Mouse (Mus musculus) liver, embryonic 15.5 days (tissue): ENCODE measurements at regions not wholly inside any gene's neighbourhood (a gene's known extent, or its start where the extent isn't known, plus 50 kb on each side); places are given as distances from the start of the nearest gene placed in this dataset.

Experiments
- ATAC-seq: fragments of 200-750 bp; cut with Nextera tagmentation; 2 replicates; pipeline ENCODE4 v1.8.0; 2017; ENCODE audit warnings: moderate number of reproducible peaks, mild to moderate bottlenecking, moderate library complexity; ENCODE audit not compliant: insufficient read depth
- H3K27ac ChIP-seq: fragments of 300-500 bp; sonication (generic); replicated peaks from 2 replicates; pipeline ENCODE4 v1.5.1; 2015; ENCODE audit warnings: mild to moderate bottlenecking, inconsistent platforms
- H3K27me3 ChIP-seq: fragments of 300-500 bp; sonication (generic); 2 replicates; pipeline ENCODE4 v1.6.1; 2015; ENCODE audit warnings: mild to moderate bottlenecking, inconsistent platforms
- H3K36me3 ChIP-seq: fragments of 300-500 bp; sonication (generic); replicated peaks from 2 replicates; pipeline ENCODE4 v1.6.1; 2015; ENCODE audit warnings: moderate library complexity, mild to moderate bottlenecking, inconsistent platforms
- H3K4me1 ChIP-seq: fragments of 300-500 bp; sonication (generic); replicated peaks from 2 replicates; pipeline ENCODE4 v1.6.1; 2015; ENCODE audit warnings: inconsistent platforms
- H3K4me2 ChIP-seq: fragments of 300-500 bp; sonication (generic); 2 replicates; pipeline ENCODE4 v1.6.1; 2015; ENCODE audit warnings: moderate library complexity, mild to moderate bottlenecking, inconsistent platforms
- H3K4me3 ChIP-seq: fragments of 300-500 bp; sonication (generic); replicated peaks from 2 replicates; pipeline ENCODE4 v1.5.1; 2015; ENCODE audit warnings: mild to moderate bottlenecking, inconsistent platforms
- H3K9ac ChIP-seq: fragments of 300-500 bp; sonication (generic); 2 replicates; pipeline ENCODE4 v1.6.1; 2015; ENCODE audit warnings: moderate library complexity, mild to moderate bottlenecking, inconsistent platforms
- H3K9me3 ChIP-seq: fragments of 300-500 bp; sonication (generic); replicated peaks from 2 replicates; pipeline ENCODE4 v1.6.1; 2016; ENCODE audit warnings: inconsistent platforms
- WGBS: fragments of 180-500 bp; shearing (Covaris S2); methylation state at CpG from one replicate; pipeline ENCODE4 v1.1.7; 2015; ENCODE audit warnings: mixed read lengths; ENCODE audit not compliant: insufficient replicate concordance; 5-methylcytosine and 5-hydroxymethylcytosine counted together

- H3K27me3 ChIP-seq: no peaks in the 10 kb centered on the region
- WGBS: 48% methylated on average over 5 of the region's 5 CpGs
- no peaks in the 10 kb centered on the region for H3K36me3 ChIP-seq
- no peak overlapping the region for H3K9ac ChIP-seq
- H3K4me1 ChIP-seq: no peaks in the 10 kb centered on the region
- no peak overlapping the region for H3K4me2 ChIP-seq
- no peak overlapping the region for H3K27ac ChIP-seq
- H3K4me3 ChIP-seq: no peak overlapping the region
- no peak for ATAC-seq
- no peaks in the 10 kb centered on the region for H3K9me3 ChIP-seq
These were observed 53.0 kb downstream of the Gm12689 start for GRCm38 (mm10) chr4:99348674-99349073.

GRCm38 (mm10) chr4:99353122-99353774, 57.5 kb downstream of the Gm12689 start:
- Histone ChIP-seq H3K4me2 (no peak overlapping the region), H3K27me3 (no peaks in the 10 kb centered on the region), H3K4me3 (no peak overlapping the region), H3K36me3 (no peaks in the 10 kb centered on the region), H3K4me1 (no peaks in the 10 kb centered on the region), H3K9me3 (no peaks in the 10 kb centered on the region), H3K27ac (no peak overlapping the region), H3K9ac (no peak overlapping the region)
- no peak for ATAC-seq
- 54% methylated on average over 8 of the region's 8 CpGs for WGBS

GRCm38 (mm10) chr4:99354241-99354640, 58.5 kb downstream of the Gm12689 start:
- Histone ChIP-seq H3K9ac (no peak overlapping the region), H3K36me3 (no peaks in the 10 kb centered on the region), H3K4me2 (no peak overlapping the region), H3K4me1 (no peaks in the 10 kb centered on the region), H3K9me3 (no peaks in the 10 kb centered on the region), H3K27me3 (no peaks in the 10 kb centered on the region), H3K27ac (no peak overlapping the region), H3K4me3 (no peak overlapping the region)
- WGBS: 70% methylated on average over 16 of the region's 17 CpGs
- ATAC-seq: no peak

- H3K4me2 ChIP-seq: no peak overlapping the region
- no peak overlapping the region for H3K4me3 ChIP-seq
- no peak overlapping the region for H3K9ac ChIP-seq
- no peaks in the 10 kb centered on the region for H3K36me3 ChIP-seq
- ATAC-seq: no peak
- no peaks in the 10 kb centered on the region for H3K4me1 ChIP-seq
- WGBS: 52% methylated on average over 9 of the region's 9 CpGs
- H3K9me3 ChIP-seq: no peaks in the 10 kb centered on the region
- no peak overlapping the region for H3K27ac ChIP-seq
- no peaks in the 10 kb centered on the region for H3K27me3 ChIP-seq
These were observed 59.1 kb downstream of the Gm12689 start for GRCm38 (mm10) chr4:99354835-99355234.

- H3K9me3 ChIP-seq: no peaks in the 10 kb centered on the region
- H3K36me3 ChIP-seq: no peaks in the 10 kb centered on the region
- H3K4me3 ChIP-seq: no peak overlapping the region
- no peak overlapping the region for H3K27ac ChIP-seq
- no peak overlapping the region for H3K9ac ChIP-seq
- H3K4me2 ChIP-seq: no peak overlapping the region
- no peak for ATAC-seq
- WGBS: 61% methylated on average over 9 of the region's 9 CpGs
- no peaks in the 10 kb centered on the region for H3K27me3 ChIP-seq
- no peaks in the 10 kb centered on the region for H3K4me1 ChIP-seq
These were observed 72.3 kb downstream of the Gm12689 start for GRCm38 (mm10) chr4:99368036-99368435.

GRCm38 (mm10) chr4:99371162-99371561, 75.5 kb downstream of the Gm12689 start:
- WGBS: 66% methylated on average over 5 of the region's 5 CpGs
- H3K27me3 ChIP-seq: no peaks in the 10 kb centered on the region
- H3K9ac ChIP-seq: no peak overlapping the region
- no peaks in the 10 kb centered on the region for H3K36me3 ChIP-seq
- H3K4me3 ChIP-seq: no peak overlapping the region
- H3K27ac ChIP-seq: no peak overlapping the region
- no peak for ATAC-seq
- H3K4me1 ChIP-seq: no peaks in the 10 kb centered on the region
- H3K4me2 ChIP-seq: no peak overlapping the region
- H3K9me3 ChIP-seq: no peaks in the 10 kb centered on the region

GRCm38 (mm10) chr4:99376171-99376570, 80.5 kb downstream of the Gm12689 start:
- Histone ChIP-seq H3K9me3 (no peaks in the 10 kb centered on the region), H3K27me3 (no peaks in the 10 kb centered on the region), H3K4me1 (no peaks in the 10 kb centered on the region), H3K4me3 (no peak overlapping the region), H3K4me2 (no peak overlapping the region), H3K9ac (no peak overlapping the region), H3K36me3 (no peaks in the 10 kb centered on the region), H3K27ac (no peak overlapping the region)
- WGBS: 3% methylated on average over 1 of the region's 1 CpGs
- ATAC-seq: no peak

- Histone ChIP-seq H3K4me3 (no peak overlapping the region), H3K4me2 (no peak overlapping the region), H3K9me3 (no peaks in the 10 kb centered on the region), H3K9ac (no peak overlapping the region), H3K27ac (no peak overlapping the region), H3K27me3 (no peaks in the 10 kb centered on the region), H3K36me3 (no peaks in the 10 kb centered on the region), H3K4me1 (no peaks in the 10 kb centered on the region)
- WGBS: 34% methylated on average over 9 of the region's 9 CpGs
- no peak for ATAC-seq
These were observed 81.2 kb downstream of the Gm12689 start for GRCm38 (mm10) chr4:99376911-99377310.

- 70% methylated on average over 4 of the region's 4 CpGs for WGBS
- no peaks in the 10 kb centered on the region for H3K9me3 ChIP-seq
- H3K27me3 ChIP-seq: no peaks in the 10 kb centered on the region
- no peaks in the 10 kb centered on the region for H3K36me3 ChIP-seq
- no peak overlapping the region for H3K4me3 ChIP-seq
- no peak for ATAC-seq
- H3K4me2 ChIP-seq: no peak overlapping the region
- H3K9ac ChIP-seq: no peak overlapping the region
- H3K27ac ChIP-seq: no peak overlapping the region
- no peaks in the 10 kb centered on the region for H3K4me1 ChIP-seq
These were observed 84.3 kb downstream of the Gm12689 start for GRCm38 (mm10) chr4:99379983-99380382.

- Histone ChIP-seq H3K4me2 (no peak overlapping the region), H3K4me1 (no peaks in the 10 kb centered on the region), H3K27me3 (no peaks in the 10 kb centered on the region), H3K27ac (no peak overlapping the region), H3K36me3 (no peaks in the 10 kb centered on the region), H3K9ac (no peak overlapping the region), H3K9me3 (no peaks in the 10 kb centered on the region), H3K4me3 (no peak overlapping the region)
- WGBS: 43% methylated on average over 8 of the region's 8 CpGs
- ATAC-seq: no peak
These were observed 89.7 kb downstream of the Gm12689 start for GRCm38 (mm10) chr4:99385381-99385780.

- Histone ChIP-seq H3K4me2 (no peak overlapping the region), H3K36me3 (no peaks in the 10 kb centered on the region), H3K27ac (no peak overlapping the region), H3K9me3 (no peaks in the 10 kb centered on the region), H3K9ac (no peak overlapping the region), H3K4me3 (no peak overlapping the region), H3K4me1 (no peaks in the 10 kb centered on the region), H3K27me3 (no peaks in the 10 kb centered on the region)
- no peak for ATAC-seq
- 56% methylated on average over 1 of the region's 1 CpGs for WGBS
These were observed 93.7 kb downstream of the Gm12689 start for GRCm38 (mm10) chr4:99389428-99389827.

- no peak overlapping the region for H3K27ac ChIP-seq
- H3K27me3 ChIP-seq: no peaks in the 10 kb centered on the region
- H3K36me3 ChIP-seq: no peaks in the 10 kb centered on the region
- no peak overlapping the region for H3K4me3 ChIP-seq
- no peak overlapping the region for H3K4me2 ChIP-seq
- WGBS: 51% methylated on average over 5 of the region's 5 CpGs
- ATAC-seq: no peak
- H3K4me1 ChIP-seq: no peaks in the 10 kb centered on the region
- no peak overlapping the region for H3K9ac ChIP-seq
- no peaks in the 10 kb centered on the region for H3K9me3 ChIP-seq
These were observed 97.3 kb downstream of the Gm12689 start for GRCm38 (mm10) chr4:99392986-99393385.
